17 mouse cellular contexts compared by ENCODE assay signal in genomic region chr17:6759717-6760292, GRCm38 (mm10). TPM values are rescaled to one million over a fixed set of nuclear protein-coding genes. Genes with fewer than 3 reads are reported as not detected.
DNase-seq lines count a peak whose midpoint lies in the region; ATAC-seq and TF ChIP-seq lines count a peak whose summit lies in the region.
"Had no signal": no experiment of that assay in that cellular context is flagged by ENCODE, and none has a peak within 500 bp of the region (broad histone marks: within the 10 kb centered on the region; RNA-seq: fewer than 3 reads in every experiment).

No protein-coding gene starts in this region.

- DNase-seq in heart, adult 18-20 months: no peak
- DNase-seq in left cerebral cortex, postnatal 4 days: peak; percentile 42
- DNase-seq in left cerebral cortex, postnatal 25 days (ENCODE audit: low spot score in 2 of 2): no peak
- peak; percentile 44 for DNase-seq in R1 (ENCODE audit: low read depth, low spot score)
- DNase-seq in forebrain, postnatal 0 days: no peak
- DNase-seq in natural killer cell, adult 2 months (ENCODE audit: low spot score in 2 of 2): no peak
- DNase-seq: adrenal gland, adult 8-10 months; cerebellum, adult 11-12 months; gastrocnemius, postnatal 36 days; liver; liver, postnatal 0 days; lung, postnatal 14 days; right cerebral cortex, adult 18-20 months had no signal

- H3K4me3 ChIP-seq in heart, embryonic 12.5 days: no peak overlapping the region
- H3K4me3 ChIP-seq in forebrain, postnatal 0 days (ENCODE audit: low read depth, low read length): no peak overlapping the region
- H3K4me3 ChIP-seq: embryonic facial prominence, embryonic 12.5 days had no signal

- no peak overlapping the region for H3K9ac ChIP-seq in heart, embryonic 12.5 days
- H3K9ac ChIP-seq in forebrain, postnatal 0 days: no peak overlapping the region
- H3K9ac ChIP-seq: embryonic facial prominence, embryonic 12.5 days; hindbrain, embryonic 14.5 days; liver, postnatal 0 days had no signal

- WGBS in heart, embryonic 12.5 days: 51% methylated on average over 9 of the region's 9 CpGs
- 24% methylated on average over 9 of the region's 9 CpGs for WGBS in forebrain, postnatal 0 days

- H3K36me3 ChIP-seq in heart, embryonic 12.5 days: peaks cover 31% of the 10 kb centered on the region
- no peaks in the 10 kb centered on the region for H3K36me3 ChIP-seq in forebrain, postnatal 0 days (ENCODE audit: insufficient read depth)

- H3K9me3 ChIP-seq in heart, embryonic 12.5 days (replicated peaks): no peaks in the 10 kb centered on the region
- H3K9me3 ChIP-seq in forebrain, postnatal 0 days (ENCODE audit: low read length): no peaks in the 10 kb centered on the region
- H3K9me3 ChIP-seq: embryonic facial prominence, embryonic 12.5 days had no signal

- H3K4me2 ChIP-seq in heart, embryonic 12.5 days: no peak overlapping the region
- no peak overlapping the region for H3K4me2 ChIP-seq in forebrain, postnatal 0 days (ENCODE audit: low read depth)
- H3K4me2 ChIP-seq: embryonic facial prominence, embryonic 12.5 days; hindbrain, embryonic 14.5 days had no signal

- no peak for ATAC-seq in heart, embryonic 12.5 days (ENCODE audit: insufficient number of reproducible peaks, low FRiP score)
- no peak for ATAC-seq in forebrain, postnatal 0 days
- ATAC-seq: intestine, embryonic 16.5 days; liver, postnatal 0 days had no signal

- peak; percentile 14; the same call in 1 of the 2 replicates for TF ChIP-seq CTCF in forebrain, postnatal 0 days (IDR thresholded peaks at IDR 0.05; ENCODE audit: low read depth)

- peak overlapping the region; percentile 49; the same call in 1 of the 2 replicates for H3K27ac ChIP-seq in heart, embryonic 12.5 days (ENCODE audit: poor library complexity, severe bottlenecking)
- H3K27ac ChIP-seq in forebrain, postnatal 0 days (ENCODE audit: low read depth, low read length): no peak overlapping the region
- H3K27ac ChIP-seq: embryonic facial prominence, embryonic 12.5 days; hindbrain, embryonic 14.5 days had no signal

- H3K27me3 ChIP-seq in heart, embryonic 12.5 days (replicated peaks): no peaks in the 10 kb centered on the region
- no peaks in the 10 kb centered on the region for H3K27me3 ChIP-seq in forebrain, postnatal 0 days (ENCODE audit: insufficient read depth, low read length)
- H3K27me3 ChIP-seq: embryonic facial prominence, embryonic 12.5 days had no signal

- intact Hi-C loops in left cerebral cortex, postnatal 4 days (cut with DNase I): no loop called here
- intact Hi-C loops in left cerebral cortex, postnatal 25 days (cut with DNase I): no loop called here

- peaks cover 42% of the 10 kb centered on the region for H3K4me1 ChIP-seq in heart, embryonic 12.5 days (replicated peaks)
- peaks cover 2% of the 10 kb centered on the region; the same call in 1 of the 2 replicates for H3K4me1 ChIP-seq in forebrain, postnatal 0 days (ENCODE audit: insufficient read depth)

RNA-seq across cellular contexts. Expression of gene Ezr, which starts 22.8 kb away (rescaled TPM):
- polyA plus RNA-seq in heart, embryonic 12.5 days (2016; fragmentation: Nextera tagmentation; extraction: Ambion mirVana): 119 and 124 TPM in 2 replicates
- total RNA-seq in heart, adult 18-20 months (2021): 10 to 100 TPM; 32.5 to 36.9 TPM
- total RNA-seq in left cerebral cortex, postnatal 4 days (2021): 10 to 100 TPM; 17.4 to 19.9 TPM
- 10 to 100 TPM; 44.7 to 55.6 TPM for total RNA-seq in left cerebral cortex, postnatal 25 days (2021)
- 37.8 and 45.4 TPM in 2 replicates for total RNA-seq in forebrain, postnatal 0 days (2014; rRNA removed)
- polyA plus RNA-seq in forebrain, postnatal 0 days (2015; fragmentation: Nextera tagmentation; extraction: Ambion mirVana): 51.6 and 60.2 TPM in 2 replicates

Comparison
In these comparisons a context has a peak if more than half of its experiments do, and no peak if none do; other contexts are left out.
1. DNase-seq: peak in left cerebral cortex, postnatal 4 days (single experiment) and R1 (single experiment); none in heart, adult 18-20 months (0 of 2), left cerebral cortex, postnatal 25 days (0 of 2), forebrain, postnatal 0 days (single experiment) and natural killer cell, adult 2 months (0 of 2).